9 mouse cellular contexts compared by ENCODE assay signal in the genomic region with DNA sequence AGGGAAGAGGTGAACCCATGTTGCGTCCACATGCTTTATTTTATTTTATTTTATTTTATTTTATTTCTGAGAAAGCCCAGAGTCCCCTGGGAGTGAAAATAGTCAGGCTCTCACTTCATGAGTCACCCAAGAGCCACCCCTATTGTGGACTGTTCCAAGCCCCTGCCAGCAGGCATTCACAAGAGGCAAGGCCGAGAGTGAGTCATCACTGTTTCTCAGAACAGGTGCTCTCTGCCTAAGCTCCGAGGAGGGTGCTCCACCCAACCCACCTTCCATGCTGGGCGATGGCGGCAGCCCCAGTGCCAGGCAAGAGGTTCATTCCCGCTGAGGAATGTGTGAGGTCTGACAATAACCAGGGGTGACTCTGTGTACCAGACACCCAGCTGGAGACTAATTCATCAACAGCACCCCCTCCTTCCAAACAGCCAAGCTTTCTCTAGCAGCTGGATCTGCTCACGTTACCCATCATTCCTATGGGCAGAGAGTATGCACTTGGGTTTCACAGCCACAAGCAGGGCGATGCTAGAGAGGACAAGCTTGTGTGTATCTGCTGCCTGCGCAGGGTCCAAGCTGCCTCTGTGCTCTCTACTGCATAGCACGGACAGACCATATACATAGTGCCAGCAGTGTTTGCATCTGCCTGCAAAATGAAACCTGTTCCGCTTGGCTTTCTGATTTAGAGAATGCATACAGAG.
DNase-seq lines count a peak whose midpoint lies in the region; ATAC-seq and TF ChIP-seq lines count a peak whose summit lies in the region.
"Had no signal": no experiment of that assay in that cellular context is flagged by ENCODE, and none has a peak within 500 bp of the region (broad histone marks: within the 10 kb centered on the region; RNA-seq: fewer than 3 reads in every experiment).

No protein-coding gene starts in this region.

- TF ChIP-seq POLR2A in ES-Bruce4 (IDR thresholded peaks at IDR 0.05; ENCODE audit: insufficient read depth, low read length): no peak

- WGBS in kidney, embryonic 14.5 days: 77% methylated on average over 11 of the region's 11 CpGs
- WGBS in lung, embryonic 16.5 days: 48% methylated on average over 11 of the region's 11 CpGs
- 83% methylated on average over 11 of the region's 11 CpGs for WGBS in forebrain, embryonic 15.5 days
- WGBS in hindbrain, embryonic 14.5 days: 79% methylated on average over 11 of the region's 11 CpGs

- H3K27me3 ChIP-seq in kidney, embryonic 14.5 days (ENCODE audit: control insufficient read depth, insufficient read depth, low read length): no peaks in the 10 kb centered on the region
- H3K27me3 ChIP-seq in ES-Bruce4 (ENCODE audit: control insufficient read depth, insufficient read depth, low read length, poor library complexity, severe bottlenecking): no peaks in the 10 kb centered on the region
- H3K27me3 ChIP-seq in lung, embryonic 16.5 days (ENCODE audit: control insufficient read depth, insufficient read depth, low read depth, low read length): no peaks in the 10 kb centered on the region
- no peaks in the 10 kb centered on the region for H3K27me3 ChIP-seq in forebrain, embryonic 15.5 days
- H3K27me3 ChIP-seq in hindbrain, embryonic 14.5 days (ENCODE audit: control insufficient read depth, insufficient read depth, low read length): no peaks in the 10 kb centered on the region

- no peak overlapping the region for H3K9ac ChIP-seq in kidney, embryonic 14.5 days (ENCODE audit: low read depth, low read length)
- no peak overlapping the region for H3K9ac ChIP-seq in ES-Bruce4 (ENCODE audit: low read depth, poor library complexity, severe bottlenecking)
- no peak overlapping the region for H3K9ac ChIP-seq in lung, embryonic 16.5 days (ENCODE audit: low read length)
- no peak overlapping the region for H3K9ac ChIP-seq in forebrain, embryonic 15.5 days (replicated peaks)
- H3K9ac ChIP-seq in hindbrain, embryonic 14.5 days: no peak overlapping the region

- no peak for TF ChIP-seq EP300 in ES-Bruce4 (IDR thresholded peaks at IDR 0.05; ENCODE audit: insufficient read depth, low read depth, low read length)

- TF ChIP-seq CTCF in ES-Bruce4 (IDR thresholded peaks at IDR 0.05; ENCODE audit: low read depth, low read length): no peak

- no peaks in the 10 kb centered on the region for H3K9me3 ChIP-seq in kidney, embryonic 14.5 days (ENCODE audit: control insufficient read depth, low read length)
- no peaks in the 10 kb centered on the region for H3K9me3 ChIP-seq in ES-Bruce4 (replicated peaks; ENCODE audit: control insufficient read depth, insufficient read depth, low read length, poor library complexity, severe bottlenecking)
- no peaks in the 10 kb centered on the region for H3K9me3 ChIP-seq in lung, embryonic 16.5 days (ENCODE audit: control insufficient read depth, low read length)
- no peaks in the 10 kb centered on the region for H3K9me3 ChIP-seq in forebrain, embryonic 15.5 days
- no peaks in the 10 kb centered on the region for H3K9me3 ChIP-seq in hindbrain, embryonic 14.5 days (ENCODE audit: control insufficient read depth, low read length)

- H3K36me3 ChIP-seq in kidney, embryonic 14.5 days (ENCODE audit: control insufficient read depth, insufficient read depth, low read length): no peaks in the 10 kb centered on the region
- H3K36me3 ChIP-seq in ES-Bruce4 (ENCODE audit: control insufficient read depth, insufficient read depth, low read length, poor library complexity, severe bottlenecking): no peaks in the 10 kb centered on the region
- H3K36me3 ChIP-seq in lung, embryonic 16.5 days (ENCODE audit: control insufficient read depth, insufficient read depth, low read length): no peaks in the 10 kb centered on the region
- no peaks in the 10 kb centered on the region for H3K36me3 ChIP-seq in forebrain, embryonic 15.5 days
- H3K36me3 ChIP-seq in hindbrain, embryonic 14.5 days (replicated peaks; ENCODE audit: control insufficient read depth, insufficient read depth): no peaks in the 10 kb centered on the region

- H3K27ac ChIP-seq in kidney, embryonic 14.5 days (ENCODE audit: low read depth, low read length): no peak overlapping the region
- no peak overlapping the region for H3K27ac ChIP-seq in ES-Bruce4 (ENCODE audit: insufficient read depth, low read length)
- no peak overlapping the region for H3K27ac ChIP-seq in lung, embryonic 16.5 days (ENCODE audit: low read length)
- no peak overlapping the region for H3K27ac ChIP-seq in forebrain, embryonic 15.5 days (replicated peaks)
- no peak overlapping the region for H3K27ac ChIP-seq in hindbrain, embryonic 14.5 days

- 0 out of 2 replicates have a peak, but pooled peaks have one; percentile 42 for ATAC-seq in kidney, embryonic 14.5 days (ENCODE audit: low FRiP score, low TSS enrichment)
- peak; percentile 75 for ATAC-seq in lung, embryonic 16.5 days (ENCODE audit: low read depth)
- ATAC-seq in inflammation-experienced regulatory T-cells, adult 6 months: no peak
- no peak for ATAC-seq in forebrain, embryonic 15.5 days (replicated peaks)
- ATAC-seq in hindbrain, embryonic 14.5 days (ENCODE audit: low FRiP score): no peak

- H3K4me1 ChIP-seq in kidney, embryonic 14.5 days (ENCODE audit: control insufficient read depth, insufficient read depth, low read length): no peaks in the 10 kb centered on the region
- H3K4me1 ChIP-seq in ES-Bruce4 (ENCODE audit: control insufficient read depth, insufficient read depth, low read length): peaks cover 3% of the 10 kb centered on the region
- peaks cover 10% of the 10 kb centered on the region for H3K4me1 ChIP-seq in lung, embryonic 16.5 days (replicated peaks; ENCODE audit: control insufficient read depth, insufficient read depth, low read length)
- no peaks in the 10 kb centered on the region for H3K4me1 ChIP-seq in forebrain, embryonic 15.5 days
- no peaks in the 10 kb centered on the region for H3K4me1 ChIP-seq in hindbrain, embryonic 14.5 days (replicated peaks; ENCODE audit: control insufficient read depth, insufficient read depth, low read length)

- no peak overlapping the region for H3K4me3 ChIP-seq in kidney, embryonic 14.5 days (ENCODE audit: low read length)
- peak overlapping the region; percentile 1; the same call in 1 of the 2 replicates for H3K4me3 ChIP-seq in ES-Bruce4 (ENCODE audit: low read depth, low read length)
- no peak overlapping the region for H3K4me3 ChIP-seq in lung, embryonic 16.5 days (ENCODE audit: low read length)
- no peak overlapping the region for H3K4me3 ChIP-seq in forebrain, embryonic 15.5 days
- H3K4me3 ChIP-seq in hindbrain, embryonic 14.5 days (replicated peaks; ENCODE audit: low read length): no peak overlapping the region

- no peak overlapping the region for H3K4me2 ChIP-seq in kidney, embryonic 14.5 days (replicated peaks; ENCODE audit: low read depth, low read length)
- no peak overlapping the region for H3K4me2 ChIP-seq in lung, embryonic 16.5 days (ENCODE audit: low read depth, low read length)
- H3K4me2 ChIP-seq in forebrain, embryonic 15.5 days (replicated peaks): no peak overlapping the region
- H3K4me2 ChIP-seq in hindbrain, embryonic 14.5 days (replicated peaks): no peak overlapping the region

- no peak for DNase-seq in kidney, adult 11 months
- DNase-seq in adrenal gland, adult 2 months: peak; percentile 86
- no peak for DNase-seq in hindbrain, embryonic 14.5 days (ENCODE audit: low spot score)
- DNase-seq: gastrocnemius, postnatal 25 days had no signal

Comparison
In these comparisons a context has a peak if more than half of its experiments do, and no peak if none do; other contexts are left out.
1. ATAC-seq: peak in kidney, embryonic 14.5 days (single experiment) and lung, embryonic 16.5 days (single experiment); none in inflammation-experienced regulatory T-cells, adult 6 months (single experiment), forebrain, embryonic 15.5 days (single experiment) and hindbrain, embryonic 14.5 days (single experiment).